Mouse (Mus musculus) neural tube, embryonic 13.5 days (tissue): ENCODE measurements at regions not wholly inside any gene's neighbourhood (a gene's known extent, or its start where the extent isn't known, plus 50 kb on each side); places are given as distances from the start of the nearest gene placed in this dataset.

ENCODE experiments used
- ATAC-seq: fragments of 200-750 bp; cut with Nextera tagmentation; 2 replicates; pipeline ENCODE4 v1.8.0; 2017; ENCODE audit warnings: low read depth, mild to moderate bottlenecking, moderate TSS enrichment, moderate library complexity
- H3K27ac ChIP-seq: fragments of 300-500 bp; sonication (generic); replicated peaks from 2 replicates; pipeline ENCODE4 v1.5.1; 2015; ENCODE audit warnings: moderate library complexity, mild to moderate bottlenecking, inconsistent platforms
- H3K27me3 ChIP-seq: fragments of 300-500 bp; sonication (generic); 2 replicates; pipeline ENCODE4 v1.6.1; 2015; ENCODE audit warnings: mild to moderate bottlenecking, inconsistent platforms
- H3K36me3 ChIP-seq: fragments of 300-500 bp; sonication (generic); 2 replicates; pipeline ENCODE4 v1.6.1; 2015; ENCODE audit warnings: mild to moderate bottlenecking, inconsistent platforms
- H3K4me1 ChIP-seq: fragments of 300-500 bp; sonication (generic); replicated peaks from 2 replicates; pipeline ENCODE4 v1.6.1; 2015; ENCODE audit warnings: inconsistent platforms
- H3K4me2 ChIP-seq: fragments of 300-500 bp; sonication (generic); 2 replicates; pipeline ENCODE4 v1.6.1; 2015; ENCODE audit warnings: inconsistent platforms, mild to moderate bottlenecking, moderate library complexity
- H3K4me3 ChIP-seq: fragments of 300-500 bp; sonication (generic); 2 replicates; pipeline ENCODE4 v1.5.1; 2015; ENCODE audit warnings: mild to moderate bottlenecking, inconsistent platforms
- H3K9ac ChIP-seq: fragments of 300-500 bp; sonication (generic); 2 replicates; pipeline ENCODE4 v1.6.1; 2015; ENCODE audit warnings: moderate library complexity, mild to moderate bottlenecking, inconsistent platforms
- H3K9me3 ChIP-seq: fragments of 300-500 bp; sonication (generic); 2 replicates; pipeline ENCODE4 v1.6.1; 2016; ENCODE audit warnings: inconsistent platforms
- WGBS: fragments of 180-500 bp; shearing (Covaris S2); methylation state at CpG from one replicate; pipeline ENCODE4 v1.1.7; 2015; 5-methylcytosine and 5-hydroxymethylcytosine counted together

DNA sequence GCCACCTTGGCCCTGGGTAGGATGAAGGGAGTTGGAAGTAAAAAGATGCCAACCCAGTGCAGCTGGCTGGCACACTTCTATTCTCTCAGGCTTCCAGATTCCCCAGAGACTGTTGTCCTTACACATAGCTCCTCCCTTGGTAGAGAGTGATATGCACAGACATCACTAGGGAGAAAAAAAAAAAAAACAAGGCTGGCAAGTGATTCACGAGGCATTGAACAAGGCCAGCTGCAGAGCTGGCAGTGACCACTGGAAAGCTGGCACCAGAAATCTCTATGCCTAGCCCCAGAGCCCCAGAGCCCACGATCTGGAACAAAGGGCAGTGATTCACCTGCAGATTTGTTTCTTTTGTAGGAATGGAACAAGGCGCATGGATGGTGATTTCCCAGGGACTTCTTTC is 249.7 kb downstream of the H2al1j start:
- ATAC-seq, result no peak

DNA sequence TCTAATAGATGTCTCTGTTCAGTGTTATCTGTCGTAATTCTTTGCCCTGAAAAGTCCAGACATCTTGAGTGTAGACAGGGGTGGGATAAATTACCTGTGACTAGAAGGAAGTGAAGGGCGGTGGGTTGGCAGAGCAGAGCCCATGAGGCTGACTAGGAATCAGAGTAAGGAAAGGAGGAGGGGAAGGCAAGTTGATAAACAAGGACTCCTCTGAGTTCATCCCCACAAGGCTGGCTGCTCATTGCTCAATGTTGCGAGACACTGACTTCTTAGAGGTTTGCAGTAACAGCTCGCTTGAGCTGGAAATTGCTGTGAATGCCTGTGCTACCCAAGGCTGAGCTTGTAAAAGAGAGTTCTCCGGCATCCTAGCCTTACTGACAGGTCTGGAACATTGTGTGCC is 257.7 kb downstream of the H2al1j start:
- Histone ChIP-seq H3K4me1 (no peaks in the 10 kb centered on the region), H3K27me3 (no peaks in the 10 kb centered on the region), H3K9ac (no peak overlapping the region), H3K36me3 (no peaks in the 10 kb centered on the region), H3K4me2 (no peak overlapping the region), H3K4me3 (no peak overlapping the region), H3K9me3 (no peaks in the 10 kb centered on the region), H3K27ac (no peak overlapping the region)
- WGBS, result 73% methylated on average over 5 of the region's 5 CpGs
- no peak for ATAC-seq

More for the DNA sequence above, 249.7 kb downstream of the H2al1j start:
- Histone ChIP-seq H3K4me2 (no peak overlapping the region), H3K4me3 (no peak overlapping the region), H3K9me3 (no peaks in the 10 kb centered on the region), H3K9ac (no peak overlapping the region), H3K4me1 (no peaks in the 10 kb centered on the region), H3K27me3 (no peaks in the 10 kb centered on the region), H3K36me3 (no peaks in the 10 kb centered on the region), H3K27ac (no peak overlapping the region)
- WGBS, result 78% methylated on average over 3 of the region's 3 CpGs

DNA sequence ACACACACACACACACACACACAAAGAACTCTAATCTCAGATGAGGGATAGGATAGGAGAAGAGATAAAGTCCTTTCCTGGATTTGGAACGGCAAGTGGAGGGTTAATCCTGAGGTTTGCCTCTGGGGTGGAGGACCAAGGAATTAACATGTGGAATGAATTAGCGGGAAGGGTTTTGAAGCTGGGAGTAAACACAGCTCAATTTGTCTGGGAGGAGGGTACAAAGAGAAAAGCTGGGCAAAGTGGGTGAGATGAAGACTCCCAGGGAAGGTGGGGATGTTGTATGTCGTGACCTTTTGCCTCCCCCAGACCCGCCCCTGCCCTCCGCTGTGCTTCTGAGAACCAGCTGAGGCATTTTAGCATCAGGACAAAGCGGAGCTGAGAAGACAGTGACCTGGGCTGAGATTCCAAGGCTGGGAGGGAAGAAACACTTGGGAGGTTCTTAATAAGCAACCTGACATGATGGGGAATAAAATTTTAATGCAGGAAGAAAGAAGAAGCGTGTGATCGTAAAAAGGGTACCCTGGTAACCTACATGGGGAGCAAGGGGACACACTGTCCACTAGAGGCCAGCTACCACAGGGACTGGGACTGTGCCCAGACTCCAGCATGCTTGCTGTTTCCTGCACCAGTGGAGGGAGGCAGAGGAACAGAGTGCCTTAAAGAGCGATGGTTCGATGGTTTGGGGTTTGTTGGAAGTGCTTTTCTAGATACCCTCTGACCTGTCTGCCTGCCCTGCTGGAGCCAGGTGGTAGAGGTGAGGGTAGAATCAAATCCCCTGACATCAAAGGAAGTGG is 264.0 kb downstream of the H2al1j start:
- Histone ChIP-seq H3K27me3 (peaks cover 10% of the 10 kb centered on the region; the same call in 1 of the 2 replicates), H3K9ac (no peak overlapping the region), H3K9me3 (no peaks in the 10 kb centered on the region), H3K4me3 (no peak overlapping the region), H3K27ac (no peak overlapping the region), H3K4me2 (no peak overlapping the region), H3K36me3 (no peaks in the 10 kb centered on the region), H3K4me1 (peaks cover 10% of the 10 kb centered on the region; the same call in 1 of the 2 replicates)
- 35% methylated on average over 10 of the region's 10 CpGs for WGBS
- ATAC-seq, result no peak

DNA sequence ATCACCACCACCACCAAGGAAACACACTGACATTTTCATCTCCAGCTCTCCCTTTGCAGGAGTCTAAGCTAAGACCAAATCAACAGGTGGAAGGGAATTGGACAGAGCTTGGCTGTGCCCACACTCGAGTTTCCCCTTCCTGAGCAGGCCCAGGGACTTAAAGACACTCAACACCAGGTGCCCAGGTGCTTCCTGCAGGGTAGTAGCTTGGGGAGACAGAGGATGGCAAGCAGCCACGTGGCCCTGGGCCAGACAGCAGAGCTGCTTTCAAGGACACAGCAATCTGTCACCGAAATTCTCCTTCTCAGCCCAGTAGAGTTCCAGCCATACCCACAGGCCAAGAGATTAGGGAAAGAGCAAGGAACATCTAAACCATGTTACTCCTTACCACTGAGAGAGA is 266.9 kb downstream of the H2al1j start:
- Histone ChIP-seq H3K9me3 (no peaks in the 10 kb centered on the region), H3K36me3 (no peaks in the 10 kb centered on the region), H3K27ac (no peak overlapping the region), H3K4me1 (peaks cover 10% of the 10 kb centered on the region; the same call in 1 of the 2 replicates), H3K27me3 (peaks cover 10% of the 10 kb centered on the region; the same call in 1 of the 2 replicates), H3K4me3 (no peak overlapping the region), H3K9ac (no peak overlapping the region), H3K4me2 (no peak overlapping the region)
- 53% methylated on average over 3 of the region's 3 CpGs for WGBS
- no peak for ATAC-seq

DNA sequence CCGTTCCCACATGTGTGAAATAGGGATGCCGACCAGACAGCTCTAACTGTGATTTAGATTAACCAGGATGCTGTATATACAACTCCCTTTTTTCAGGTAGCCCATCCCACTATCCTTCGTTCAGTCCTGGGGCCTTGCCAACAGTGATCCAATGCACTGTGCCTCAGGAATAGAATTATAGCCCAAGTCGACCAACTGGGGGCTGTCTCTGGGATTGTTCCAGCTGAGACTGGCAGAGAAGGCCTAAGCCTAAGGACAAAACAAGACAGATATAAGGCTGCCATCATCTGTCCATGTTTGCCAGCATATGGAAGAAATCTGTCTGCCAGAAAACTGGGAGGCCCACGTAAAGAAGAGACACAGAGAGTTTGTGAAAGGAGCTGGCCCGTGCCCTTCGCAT is 269.9 kb downstream of the H2al1j start:
- Histone ChIP-seq H3K4me3 (no peak overlapping the region), H3K9me3 (no peaks in the 10 kb centered on the region), H3K36me3 (no peaks in the 10 kb centered on the region), H3K4me1 (no peaks in the 10 kb centered on the region), H3K27me3 (peaks cover 4% of the 10 kb centered on the region; the same call in 1 of the 2 replicates), H3K4me2 (no peak overlapping the region), H3K27ac (no peak overlapping the region), H3K9ac (no peak overlapping the region)
- ATAC-seq, result no peak
- WGBS, result 73% methylated on average over 7 of the region's 7 CpGs

DNA sequence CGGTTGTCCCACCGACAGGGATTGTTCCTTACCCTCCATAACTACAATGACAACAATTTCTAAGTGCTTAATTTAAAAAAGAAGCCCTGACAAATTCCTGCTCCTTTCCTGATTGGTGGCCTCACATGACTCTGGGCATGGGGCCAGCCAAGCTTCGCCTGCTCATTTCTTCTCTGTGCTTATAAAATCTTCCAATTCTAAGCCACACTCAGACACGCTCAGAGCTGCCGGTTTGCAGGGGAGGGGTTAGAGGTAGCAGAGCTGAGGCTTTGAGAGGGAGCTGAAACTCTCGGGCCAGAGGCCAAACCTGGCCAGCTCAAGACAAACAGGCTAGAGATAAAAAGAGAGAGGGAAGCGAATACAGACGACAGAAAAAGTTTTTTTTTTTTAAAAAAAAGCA is 286.6 kb downstream of the H2al1j start:
- Histone ChIP-seq H3K27ac (no peak overlapping the region), H3K4me3 (no peak overlapping the region), H3K27me3 (no peaks in the 10 kb centered on the region), H3K9ac (no peak overlapping the region), H3K4me1 (no peaks in the 10 kb centered on the region), H3K36me3 (no peaks in the 10 kb centered on the region), H3K4me2 (no peak overlapping the region), H3K9me3 (no peaks in the 10 kb centered on the region)
- 50% methylated on average over 8 of the region's 8 CpGs for WGBS
- no peak for ATAC-seq

DNA sequence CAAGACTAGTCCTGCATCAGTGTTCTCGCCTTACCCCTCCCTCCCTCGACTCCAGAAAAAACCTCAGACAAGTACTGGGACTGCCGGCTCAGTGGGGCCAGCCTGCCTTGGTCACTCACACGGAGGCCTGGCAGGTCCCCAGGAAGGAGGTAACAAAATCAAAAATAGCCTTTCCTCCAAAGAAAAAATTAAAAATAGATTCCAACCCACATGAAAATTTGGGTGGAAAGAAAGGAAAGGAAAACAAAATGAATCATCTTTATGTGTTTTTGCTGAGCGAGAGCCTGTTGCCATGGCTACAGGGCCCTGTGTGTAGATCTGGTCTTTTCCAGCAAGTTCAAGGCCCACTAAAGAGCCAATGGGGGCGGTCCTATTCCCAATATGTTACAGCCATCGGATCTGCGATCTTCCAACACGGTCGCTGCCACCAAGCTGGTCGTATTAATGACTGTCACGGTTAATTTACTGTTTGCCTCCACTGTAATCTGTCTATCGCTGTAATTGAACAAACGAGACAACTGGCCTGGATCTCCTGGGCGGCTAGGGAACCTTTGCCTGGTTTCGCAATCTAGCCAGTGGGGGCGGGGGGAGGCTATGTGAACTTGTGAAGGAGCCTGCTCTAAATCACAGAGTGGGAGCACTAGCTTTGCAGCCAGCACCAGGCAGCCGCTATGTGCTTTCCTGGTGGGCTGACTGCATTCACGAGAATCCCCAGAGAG is 293.6 kb downstream of the H2al1j start:
- Histone ChIP-seq H3K36me3 (no peaks in the 10 kb centered on the region), H3K4me3 (no peak overlapping the region), H3K4me2 (peak overlapping the region; percentile 5; the same call in 1 of the 2 replicates), H3K9ac (no peak overlapping the region), H3K27ac (no peak overlapping the region), H3K9me3 (no peaks in the 10 kb centered on the region), H3K27me3 (no peaks in the 10 kb centered on the region), H3K4me1 (peaks cover 9% of the 10 kb centered on the region; the same call in 1 of the 2 replicates)
- 44% methylated on average over 19 of the region's 19 CpGs for WGBS
- ATAC-seq, result peak; percentile 56; the same call in 1 of the 2 replicates

DNA sequence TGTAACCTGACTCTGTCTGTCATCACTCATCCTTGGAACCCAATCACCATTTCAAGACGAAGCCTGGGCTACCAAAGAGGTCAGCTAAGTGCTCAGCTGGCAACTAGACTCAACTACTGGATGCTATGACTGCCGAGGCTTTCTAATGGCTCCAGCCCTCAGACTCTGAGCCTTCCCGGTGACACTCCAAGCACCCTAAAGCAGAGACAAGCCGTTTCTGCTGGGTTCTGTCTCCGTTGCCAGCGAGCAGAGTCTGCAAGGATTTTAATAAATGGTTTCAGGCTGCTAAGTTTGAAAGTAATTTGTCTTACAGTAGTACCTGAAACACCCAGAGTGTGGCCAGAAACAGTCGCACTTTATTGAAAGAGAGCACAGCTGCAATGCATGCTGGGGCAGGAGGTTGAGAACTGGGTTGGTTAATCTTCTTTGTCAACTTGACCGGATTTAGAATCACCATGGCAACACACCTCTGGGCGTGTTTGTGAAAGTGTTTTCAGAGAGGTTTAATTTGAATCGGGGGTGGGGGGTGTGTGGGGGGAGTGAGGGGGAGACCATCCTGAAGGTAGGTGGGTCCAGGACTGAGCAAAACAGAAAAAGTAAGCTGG is 298.8 kb downstream of the H2al1j start:
- H3K9ac ChIP-seq, result no peak overlapping the region
- H3K36me3 ChIP-seq, result no peaks in the 10 kb centered on the region
- H3K27me3 ChIP-seq, result peaks cover 8% of the 10 kb centered on the region; the same call in 1 of the 2 replicates
- no peaks in the 10 kb centered on the region for H3K9me3 ChIP-seq
- ATAC-seq, result no peak
- H3K27ac ChIP-seq, result no peak overlapping the region
- no peak overlapping the region for H3K4me2 ChIP-seq
- H3K4me1 ChIP-seq, result peaks cover 12% of the 10 kb centered on the region; the same call in 1 of the 2 replicates
- H3K4me3 ChIP-seq, result no peak overlapping the region
- WGBS, result 59% methylated on average over 10 of the region's 10 CpGs

DNA sequence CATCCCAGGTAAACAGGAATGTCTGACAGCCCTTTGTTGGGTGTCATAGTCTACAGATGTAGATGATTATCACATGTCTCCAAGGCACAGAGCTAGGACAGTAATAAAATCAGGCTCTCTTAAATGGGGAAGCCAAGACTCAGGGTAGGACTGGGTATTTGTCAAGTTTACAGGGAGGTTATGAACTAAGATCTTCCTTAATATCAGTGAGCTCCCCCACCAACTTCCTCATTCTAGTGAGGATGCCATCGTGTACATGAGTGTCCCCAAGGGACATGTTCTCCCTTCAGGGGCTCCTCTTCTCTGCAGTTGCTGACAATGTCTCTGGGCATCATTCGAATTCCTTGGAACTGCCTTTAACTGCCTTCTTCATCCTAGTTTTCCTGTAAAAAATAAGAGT is 301.7 kb downstream of the H2al1j start:
- no peak for ATAC-seq

DNA sequence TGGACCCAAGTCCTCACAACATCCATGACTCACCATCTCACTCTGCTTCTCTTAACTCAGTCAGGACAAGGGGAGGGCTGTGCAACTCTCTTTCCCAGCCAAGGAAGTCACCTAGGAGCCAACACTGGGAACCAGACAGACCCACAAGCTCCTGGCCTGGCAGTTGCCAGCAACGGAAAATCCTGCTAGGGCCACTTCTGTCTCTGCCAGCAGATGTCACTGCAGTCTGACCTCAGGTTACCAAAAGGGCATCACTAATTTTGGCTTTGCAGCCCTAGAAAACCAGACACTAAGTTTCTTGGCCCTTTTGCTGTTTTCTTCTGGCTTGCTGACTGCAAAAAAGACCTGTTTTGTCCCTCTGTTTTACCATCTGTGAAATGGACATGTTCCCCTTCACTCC is 302.3 kb downstream of the H2al1j start:
- Histone ChIP-seq H3K9ac (no peak overlapping the region), H3K4me1 (peaks cover 16% of the 10 kb centered on the region), H3K27ac (no peak overlapping the region), H3K4me2 (no peak overlapping the region), H3K4me3 (no peak overlapping the region), H3K36me3 (no peaks in the 10 kb centered on the region), H3K9me3 (no peaks in the 10 kb centered on the region), H3K27me3 (peaks cover 8% of the 10 kb centered on the region; the same call in 1 of the 2 replicates)
- 36% methylated on average over 1 of the region's 1 CpGs for WGBS
- no peak for ATAC-seq

More for the DNA sequence above, 301.7 kb downstream of the H2al1j start:
- Histone ChIP-seq H3K27ac (no peak overlapping the region), H3K4me1 (peaks cover 16% of the 10 kb centered on the region), H3K36me3 (no peaks in the 10 kb centered on the region), H3K4me2 (no peak overlapping the region), H3K9ac (no peak overlapping the region), H3K4me3 (no peak overlapping the region), H3K27me3 (peaks cover 8% of the 10 kb centered on the region; the same call in 1 of the 2 replicates), H3K9me3 (no peaks in the 10 kb centered on the region)
- 67% methylated on average over 2 of the region's 2 CpGs for WGBS

DNA sequence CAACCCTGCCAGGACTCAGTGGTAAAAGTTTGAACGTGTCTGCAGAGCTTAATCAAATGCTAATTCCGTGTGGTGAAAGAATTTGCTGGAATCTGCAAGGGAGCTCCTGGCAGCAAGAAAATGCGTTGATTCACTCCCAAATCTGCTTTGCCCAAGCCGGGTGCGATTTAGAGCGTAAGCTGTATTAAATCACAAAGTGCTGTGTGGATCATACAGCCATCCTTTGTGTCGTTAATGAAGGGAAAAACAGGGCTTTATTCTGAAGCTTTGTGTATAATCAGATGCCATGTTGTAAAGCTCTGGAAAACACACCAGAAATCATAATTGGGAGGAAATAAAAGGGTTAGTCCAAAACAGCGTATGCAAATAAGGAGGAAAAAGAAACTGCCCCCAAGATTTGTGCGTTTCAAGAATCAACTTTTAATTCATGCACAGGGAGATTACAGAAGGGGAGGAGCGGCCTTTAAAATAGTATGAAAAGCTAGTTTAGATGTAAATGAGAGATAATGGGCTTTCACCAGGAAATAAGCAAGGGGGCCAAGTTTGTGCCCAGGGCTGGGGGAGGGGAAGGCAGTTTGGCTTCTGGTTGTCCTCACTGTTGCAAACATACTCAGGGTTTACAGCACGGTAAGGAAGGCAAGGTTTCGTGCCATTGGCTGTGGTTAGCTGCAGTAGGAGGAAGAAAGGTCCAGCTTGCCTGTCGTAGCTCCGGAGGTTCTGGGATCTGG is 303.7 kb downstream of the H2al1j start:
- WGBS, result 17% methylated on average over 14 of the region's 14 CpGs
- Histone ChIP-seq H3K9ac (peak overlapping the region; percentile 41; the same call in 1 of the 2 replicates), H3K4me3 (no peak overlapping the region), H3K27me3 (peaks cover 8% of the 10 kb centered on the region; the same call in 1 of the 2 replicates), H3K4me2 (peak overlapping the region; percentile 41), H3K4me1 (peaks cover 16% of the 10 kb centered on the region), H3K9me3 (no peaks in the 10 kb centered on the region), H3K27ac (no peak overlapping the region), H3K36me3 (no peaks in the 10 kb centered on the region)
- peak; percentile 67; the same call in 1 of the 2 replicates for ATAC-seq
